Mouse (Mus musculus) heart, embryonic 12.5 days (tissue): ENCODE measurements around the gene Rbms1. TPM values are rescaled to one million over a fixed set of nuclear protein-coding genes. Genes with fewer than 3 reads are reported as not detected.

Experiments used
- ATAC-seq: fragments of 200-750 bp; cut with Nextera tagmentation; 2 replicates; pipeline ENCODE4 v1.8.0; 2017; ENCODE audit warnings: moderate TSS enrichment, moderate library complexity; ENCODE audit not compliant: insufficient number of reproducible peaks, low FRiP score
- H3K27ac ChIP-seq: fragments of 300-500 bp; sonication (generic); 2 replicates; pipeline ENCODE4 v1.5.1; 2016; ENCODE audit warnings: mild to moderate bottlenecking, moderate library complexity; ENCODE audit not compliant: poor library complexity, severe bottlenecking
- H3K27me3 ChIP-seq: fragments of 300-500 bp; sonication (generic); replicated peaks from 2 replicates; pipeline ENCODE4 v1.6.1; 2016; ENCODE audit warnings: mild to moderate bottlenecking, moderate library complexity
- H3K36me3 ChIP-seq: fragments of 300-500 bp; sonication (generic); 2 replicates; pipeline ENCODE4 v1.6.1; 2016; ENCODE audit warnings: mild to moderate bottlenecking, moderate library complexity
- H3K4me1 ChIP-seq: fragments of 300-500 bp; sonication (generic); replicated peaks from 2 replicates; pipeline ENCODE4 v1.6.1; 2016; ENCODE audit warnings: mild to moderate bottlenecking
- H3K4me2 ChIP-seq: fragments of 300-500 bp; sonication (generic); 2 replicates; pipeline ENCODE4 v1.6.1; 2016; ENCODE audit warnings: mild to moderate bottlenecking, moderate library complexity
- H3K4me3 ChIP-seq: fragments of 300-500 bp; sonication (generic); 2 replicates; pipeline ENCODE4 v1.5.1; 2016; ENCODE audit warnings: mild to moderate bottlenecking
- H3K9ac ChIP-seq: fragments of 300-500 bp; sonication (generic); 2 replicates; pipeline ENCODE4 v1.6.1; 2016; ENCODE audit warnings: mild to moderate bottlenecking, moderate library complexity
- H3K9me3 ChIP-seq: fragments of 300-500 bp; sonication (generic); replicated peaks from 2 replicates; pipeline ENCODE4 v1.6.1; 2016; ENCODE audit warnings: mild to moderate bottlenecking, moderate library complexity
- WGBS: fragments of 180-500 bp; shearing (Covaris S2); methylation state at CpG from one replicate; pipeline ENCODE4 v1.1.7; 2016; 5-methylcytosine and 5-hydroxymethylcytosine counted together
- polyA plus RNA-seq: library from polyadenylated mRNA; unstranded; fragments of >200 nt; fragmentation: Nextera tagmentation; extraction: Ambion mirVana; gene quantifications from 2 replicates; pipeline ENCODE4 v1.2.1, GENCODE M21; 2016

Rbms1 gene
- polyA plus RNA-seq, 1 experiment from 2014 or later = 107 TPM

- Histone ChIP-seq H3K9me3 (no peaks in the 10 kb centered on the region), H3K27me3 (no peaks in the 10 kb centered on the region), H3K4me3 (no peak overlapping the region), H3K36me3 (no peaks in the 10 kb centered on the region), H3K9ac (no peak overlapping the region), H3K4me1 (peaks cover 30% of the 10 kb centered on the region), H3K4me2 (no peak overlapping the region), H3K27ac (no peak overlapping the region)
- WGBS = 81% methylated on average over 6 of the region's 6 CpGs
- no peak for ATAC-seq
Observed at GRCm38 (mm10) chr2:60901013-60901412, 62.0 kb downstream of the Rbms1 start.

- no peak overlapping the region for H3K9ac ChIP-seq
- no peak overlapping the region for H3K27ac ChIP-seq
- no peak overlapping the region for H3K4me2 ChIP-seq
- no peak for ATAC-seq
- H3K27me3 ChIP-seq = no peaks in the 10 kb centered on the region
- peaks cover 14% of the 10 kb centered on the region for H3K4me1 ChIP-seq
- H3K9me3 ChIP-seq = no peaks in the 10 kb centered on the region
- no peaks in the 10 kb centered on the region for H3K36me3 ChIP-seq
- 79% methylated on average over 1 of the region's 1 CpGs for WGBS
- H3K4me3 ChIP-seq = no peak overlapping the region
Observed at GRCm38 (mm10) chr2:60893042-60893441, 70.0 kb downstream of the Rbms1 start.

DNA sequence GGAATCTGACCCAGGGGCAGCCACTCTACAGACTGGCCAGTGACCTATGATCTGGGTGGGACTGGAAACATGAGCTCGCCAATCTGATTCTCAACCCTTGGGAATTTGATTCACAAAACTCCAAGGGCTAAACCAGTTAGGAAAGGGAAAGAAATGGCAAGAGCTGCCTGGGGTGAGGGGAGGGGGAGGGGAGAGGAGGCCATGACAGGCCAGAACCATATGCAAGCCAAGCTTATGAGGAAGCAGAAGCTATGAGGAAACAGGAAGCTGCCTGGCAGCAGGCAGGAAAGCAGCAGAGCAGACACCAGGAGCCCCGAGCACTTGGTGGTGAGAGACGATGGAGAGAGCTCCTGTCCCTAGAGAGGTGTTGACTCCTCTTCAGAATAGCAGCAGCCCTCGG is 79.1 kb downstream of the Rbms1 start:
- H3K27ac ChIP-seq = no peak overlapping the region
- 0 out of 2 replicates have a peak, but pooled peaks cover 4% of the 10 kb centered on the region for H3K36me3 ChIP-seq
- ATAC-seq = no peak
- H3K4me2 ChIP-seq = no peak overlapping the region
- no peak overlapping the region for H3K9ac ChIP-seq
- peaks cover 41% of the 10 kb centered on the region for H3K4me1 ChIP-seq
- WGBS = 22% methylated on average over 4 of the region's 4 CpGs
- no peaks in the 10 kb centered on the region for H3K9me3 ChIP-seq
- H3K27me3 ChIP-seq = no peaks in the 10 kb centered on the region
- no peak overlapping the region for H3K4me3 ChIP-seq

DNA sequence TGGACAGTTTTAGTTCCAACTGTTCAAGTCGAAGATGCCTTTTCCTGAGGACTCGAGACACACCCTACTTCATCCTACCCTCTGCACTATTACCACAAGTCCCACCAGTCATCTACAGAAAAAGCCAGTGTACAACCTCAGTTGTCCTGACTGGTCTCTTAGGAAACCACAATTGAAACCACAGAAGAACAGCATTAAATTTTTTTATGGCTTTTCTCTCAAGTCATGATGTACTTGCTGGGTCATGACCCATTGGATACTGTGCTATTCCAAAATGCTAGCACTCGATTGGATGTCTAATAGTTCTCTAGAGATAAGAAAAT is 80.0 kb downstream of the Rbms1 start:
- H3K27me3 ChIP-seq = no peaks in the 10 kb centered on the region
- no peak overlapping the region for H3K9ac ChIP-seq
- peaks cover 49% of the 10 kb centered on the region for H3K4me1 ChIP-seq
- no peak for ATAC-seq
- H3K27ac ChIP-seq = no peak overlapping the region
- WGBS = 66% methylated on average over 3 of the region's 3 CpGs
- H3K36me3 ChIP-seq = peaks cover 4% of the 10 kb centered on the region; the same call in 1 of the 2 replicates
- H3K4me2 ChIP-seq = no peak overlapping the region
- H3K9me3 ChIP-seq = no peaks in the 10 kb centered on the region
- H3K4me3 ChIP-seq = no peak overlapping the region

GRCm38 (mm10) chr2:60882202-60883042 is 80.6 kb downstream of the Rbms1 start:
- 0 out of 2 replicates have a peak overlapping the region, but pooled peaks have one; percentile 11 for H3K9ac ChIP-seq
- H3K36me3 ChIP-seq = peaks cover 4% of the 10 kb centered on the region; the same call in 1 of the 2 replicates
- peaks cover 53% of the 10 kb centered on the region for H3K4me1 ChIP-seq
- H3K27ac ChIP-seq = peak overlapping the region; percentile 53; the same call in 1 of the 2 replicates
- no peak for ATAC-seq
- 47% methylated on average over 5 of the region's 5 CpGs for WGBS
- no peak overlapping the region for H3K4me2 ChIP-seq
- H3K27me3 ChIP-seq = no peaks in the 10 kb centered on the region
- no peaks in the 10 kb centered on the region for H3K9me3 ChIP-seq
- no peak overlapping the region for H3K4me3 ChIP-seq

GRCm38 (mm10) chr2:60881571-60882041 is 81.4 kb downstream of the Rbms1 start:
- Histone ChIP-seq H3K36me3 (peaks cover 4% of the 10 kb centered on the region; the same call in 1 of the 2 replicates), H3K27ac (peak overlapping the region; percentile 95), H3K9me3 (no peaks in the 10 kb centered on the region), H3K9ac (peak overlapping the region; percentile 98), H3K4me2 (peak overlapping the region; percentile 79), H3K4me3 (peak overlapping the region; percentile 100), H3K27me3 (no peaks in the 10 kb centered on the region), H3K4me1 (peaks cover 60% of the 10 kb centered on the region)
- WGBS = 6% methylated on average over 27 of the region's 27 CpGs
- no peak for ATAC-seq

DNA sequence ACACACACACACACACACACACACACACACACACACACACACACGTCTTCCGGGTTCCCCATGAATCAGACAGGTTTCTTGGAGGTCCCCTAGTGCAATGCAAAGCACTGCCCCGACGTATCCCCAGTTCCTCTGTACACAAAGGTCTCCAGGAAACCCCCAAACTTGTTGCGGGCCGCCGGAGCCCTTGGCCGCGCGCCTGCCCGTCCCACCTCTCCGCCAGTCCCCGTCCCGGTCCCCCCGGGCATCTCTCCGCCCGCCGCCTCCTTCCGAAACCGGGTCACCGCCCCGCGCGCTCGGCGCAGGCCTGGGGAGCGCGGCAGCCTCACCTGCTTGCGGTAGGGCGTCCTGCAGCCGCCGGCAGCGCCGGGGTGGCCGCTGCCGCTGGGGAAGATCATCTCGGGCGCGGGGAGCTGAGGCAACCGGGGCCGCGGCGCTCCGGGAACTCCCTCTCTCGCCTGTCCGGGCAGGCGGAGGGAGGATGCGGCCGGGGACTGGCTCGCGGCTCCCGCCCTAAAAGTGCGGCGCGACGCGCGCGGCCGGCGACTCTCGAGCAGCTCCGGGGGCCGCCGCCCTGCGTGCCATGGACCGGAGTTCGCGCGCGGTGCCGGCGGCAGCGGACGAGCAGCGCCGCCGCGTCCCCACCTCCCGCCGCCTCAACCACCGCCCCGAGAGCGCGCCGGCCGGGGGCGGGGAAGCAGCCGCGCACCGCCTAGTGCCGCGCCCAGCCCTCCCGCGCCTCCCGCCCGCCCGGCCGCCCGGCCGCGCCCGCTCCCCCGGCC is 82.0 kb downstream of the Rbms1 start:
- peak overlapping the region; percentile 95 for H3K27ac ChIP-seq
- ATAC-seq = peak; percentile 94
- H3K36me3 ChIP-seq = peaks cover 4% of the 10 kb centered on the region; the same call in 1 of the 2 replicates
- 2% methylated on average over 101 of the region's 104 CpGs for WGBS
- no peaks in the 10 kb centered on the region for H3K9me3 ChIP-seq
- H3K4me3 ChIP-seq = peak overlapping the region; percentile 100
- H3K27me3 ChIP-seq = no peaks in the 10 kb centered on the region
- peak overlapping the region; percentile 79 for H3K4me2 ChIP-seq
- peak overlapping the region; percentile 98 for H3K9ac ChIP-seq
- peaks cover 65% of the 10 kb centered on the region for H3K4me1 ChIP-seq

- Histone ChIP-seq H3K27ac (peak overlapping the region; percentile 95), H3K36me3 (no peaks in the 10 kb centered on the region; the same call in 1 of the 2 replicates), H3K4me2 (peak overlapping the region; percentile 79), H3K4me1 (peaks cover 60% of the 10 kb centered on the region), H3K9ac (peak overlapping the region; percentile 98), H3K4me3 (peak overlapping the region; percentile 100), H3K27me3 (no peaks in the 10 kb centered on the region), H3K9me3 (no peaks in the 10 kb centered on the region)
- no peak for ATAC-seq
- 6% methylated on average over 14 of the region's 14 CpGs for WGBS
Observed at GRCm38 (mm10) chr2:60879966-60880788, 82.8 kb downstream of the Rbms1 start.

DNA sequence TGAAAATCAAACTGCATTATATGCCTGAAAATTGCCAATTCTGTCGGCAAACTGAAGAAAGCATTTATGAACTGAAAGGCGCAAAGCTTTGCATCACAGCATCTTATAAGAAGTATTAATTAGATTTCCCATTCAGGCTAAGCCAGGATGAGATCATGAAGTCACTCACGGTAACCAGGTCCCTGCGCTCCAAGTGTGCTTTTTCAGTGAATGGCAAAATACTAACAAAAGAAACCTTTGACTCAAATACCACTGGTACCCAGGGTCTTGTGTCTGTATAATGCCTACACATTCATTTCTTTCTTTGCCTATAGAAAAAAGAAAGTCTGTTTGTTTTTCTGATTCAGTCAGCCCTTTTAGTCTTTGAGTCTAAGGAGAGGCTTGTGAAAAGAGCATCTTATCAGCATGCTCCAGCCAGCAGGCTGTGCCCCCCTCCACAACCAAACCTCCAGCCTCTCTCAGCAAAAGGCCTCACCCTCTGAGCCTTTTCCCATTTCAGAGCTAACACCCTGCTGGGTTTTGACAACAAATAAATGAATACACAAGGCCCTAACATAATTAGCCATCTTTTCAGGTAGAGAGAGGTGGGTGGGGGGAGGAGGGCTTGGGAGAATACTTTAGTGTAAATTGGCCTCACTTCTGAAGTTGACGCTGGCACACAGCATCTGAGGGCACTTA is 83.7 kb downstream of the Rbms1 start:
- H3K4me3 ChIP-seq = peak overlapping the region; percentile 100
- H3K4me2 ChIP-seq = peak overlapping the region; percentile 79
- H3K4me1 ChIP-seq = peaks cover 58% of the 10 kb centered on the region
- H3K27ac ChIP-seq = peak overlapping the region; percentile 67
- no peak for ATAC-seq
- WGBS = 49% methylated on average over 5 of the region's 5 CpGs
- H3K9ac ChIP-seq = peak overlapping the region; percentile 98; the same call in 1 of the 2 replicates
- no peaks in the 10 kb centered on the region for H3K27me3 ChIP-seq
- H3K9me3 ChIP-seq = no peaks in the 10 kb centered on the region
- H3K36me3 ChIP-seq = no peaks in the 10 kb centered on the region; the same call in 1 of the 2 replicates
